Mouse (Mus musculus): ENCODE measurements around the gene Hdgfl3. TPM values are rescaled to one million over a fixed set of nuclear protein-coding genes. Genes with fewer than 3 reads are reported as not detected.

Hdgfl3 gene
- total and polyA plus RNA-seq, 2 experiments = 0.13 to 1.6 TPM

DNA sequence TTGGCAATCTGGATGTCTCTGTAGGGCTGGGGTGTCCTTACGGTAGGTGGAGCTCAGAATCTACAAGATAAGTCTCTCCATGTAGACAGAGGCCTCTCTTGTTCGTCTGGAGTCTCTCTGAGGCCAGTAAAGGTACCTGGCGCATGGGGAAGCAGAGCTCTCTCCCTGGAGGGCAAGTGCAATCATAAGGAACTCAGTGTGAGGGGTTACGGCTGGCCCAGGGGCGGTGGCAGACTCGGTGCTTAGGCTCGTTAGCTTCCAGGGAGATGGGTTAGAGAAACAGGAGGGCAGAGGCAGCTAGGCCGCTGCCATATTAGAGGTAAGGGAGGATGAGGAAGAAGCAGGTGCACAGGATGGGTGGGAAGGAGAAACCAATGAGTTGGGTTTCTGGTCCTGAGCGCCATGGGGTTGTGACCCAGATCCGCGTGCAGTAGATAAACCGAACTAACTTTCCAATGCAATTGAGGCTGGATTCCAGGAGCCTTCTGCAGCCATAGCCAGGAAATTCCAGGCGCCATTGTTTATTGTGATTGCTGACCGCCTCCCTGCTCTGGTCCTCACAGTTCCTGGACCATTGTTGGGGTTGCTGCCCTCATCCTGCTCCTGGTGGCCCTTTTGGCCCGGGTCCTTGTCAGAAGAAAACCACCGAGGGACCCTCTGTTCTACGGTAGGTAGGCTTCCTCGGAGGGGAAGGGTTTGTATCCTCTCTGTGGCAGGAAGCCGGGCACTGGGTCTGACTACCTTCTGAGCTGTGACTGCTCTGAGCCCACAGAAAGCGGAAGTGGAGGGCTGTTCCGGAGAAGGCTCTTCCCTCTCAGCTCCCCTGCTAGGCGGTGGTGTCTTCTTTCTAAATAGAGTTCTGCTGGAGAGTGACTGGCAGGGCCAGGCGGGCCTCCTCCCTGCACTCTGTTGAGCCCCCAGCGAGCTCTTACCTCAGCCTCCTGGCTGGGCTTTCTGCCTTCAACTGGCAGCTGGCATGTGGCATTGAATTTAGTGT lies 71.4 kb downstream of the Hdgfl3 start:
- H3K27ac ChIP-seq (replicated peaks; ENCODE audit: insufficient read depth, low read depth, low read length) = peak overlapping the region; percentile 27
- H3K36me3 ChIP-seq (ENCODE audit: control insufficient read depth, insufficient read depth, low read length) = no peaks in the 10 kb centered on the region
- no peak overlapping the region for H3K4me3 ChIP-seq (ENCODE audit: insufficient read depth, low read depth, low read length)
- WGBS = 68% methylated on average over 24 of the region's 24 CpGs
- H3K79me2 ChIP-seq (ENCODE audit: control insufficient read depth, insufficient read depth, low read length) = no peaks in the 10 kb centered on the region
- no peak for TF ChIP-seq CTCF (IDR thresholded peaks at IDR 0.05; ENCODE audit: low read depth, low read length)
- no peak for TF ChIP-seq POLR2A (IDR thresholded peaks at IDR 0.05; ENCODE audit: extremely low read depth, insufficient read depth, low read length)
- peak; percentile 21 for DNase-seq (ENCODE audit: extremely low read depth, low read depth, low spot score)
- H3K4me1 ChIP-seq (ENCODE audit: control insufficient read depth, insufficient read depth, low read length) = no peaks in the 10 kb centered on the region
- H3K27me3 ChIP-seq (ENCODE audit: control insufficient read depth, insufficient read depth, low read length) = peaks cover 6% of the 10 kb centered on the region; the same call in 1 of the 2 replicates
- H3K9ac ChIP-seq (ENCODE audit: low read depth, low read length) = peak overlapping the region; percentile 29; the same call in 1 of the 2 replicates

DNA sequence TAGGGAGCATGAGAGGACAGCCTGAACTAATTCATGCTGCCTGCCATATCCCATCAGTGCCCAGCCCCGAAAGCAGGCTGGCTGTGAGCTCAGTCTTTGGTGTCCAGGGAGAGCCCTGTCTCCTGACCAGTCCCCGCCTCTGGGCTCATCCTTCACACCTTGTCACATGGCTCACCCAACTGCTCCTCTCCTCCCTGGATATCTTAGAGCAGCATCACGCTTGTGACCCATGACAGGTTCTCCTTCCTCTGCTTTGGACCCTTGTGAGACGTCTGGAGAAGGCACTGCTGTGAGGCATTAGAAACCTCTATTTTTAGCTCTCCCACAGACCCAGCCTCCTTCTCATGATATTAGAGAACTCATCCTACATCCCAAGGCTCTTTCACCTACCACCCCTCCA lies 72.4 kb downstream of the Hdgfl3 start:
- no peak for DNase-seq (ENCODE audit: extremely low read depth, low read depth, low spot score)
- Histone ChIP-seq H3K79me2 (ENCODE audit: control insufficient read depth, insufficient read depth, low read length) (no peaks in the 10 kb centered on the region), H3K36me3 (ENCODE audit: control insufficient read depth, insufficient read depth, low read length) (no peaks in the 10 kb centered on the region), H3K9ac (ENCODE audit: low read depth, low read length) (no peak overlapping the region), H3K27me3 (ENCODE audit: control insufficient read depth, insufficient read depth, low read length) (peaks cover 6% of the 10 kb centered on the region; the same call in 1 of the 2 replicates), H3K4me1 (ENCODE audit: control insufficient read depth, insufficient read depth, low read length) (no peaks in the 10 kb centered on the region), H3K27ac (replicated peaks; ENCODE audit: insufficient read depth, low read depth, low read length) (no peak overlapping the region), H3K4me3 (ENCODE audit: insufficient read depth, low read depth, low read length) (no peak overlapping the region)
- TF ChIP-seq CTCF (IDR thresholded peaks at IDR 0.05; ENCODE audit: low read depth, low read length) (no peak), POLR2A (IDR thresholded peaks at IDR 0.05; ENCODE audit: extremely low read depth, insufficient read depth, low read length) (no peak)
- WGBS = 69% methylated on average over 4 of the region's 4 CpGs

DNA sequence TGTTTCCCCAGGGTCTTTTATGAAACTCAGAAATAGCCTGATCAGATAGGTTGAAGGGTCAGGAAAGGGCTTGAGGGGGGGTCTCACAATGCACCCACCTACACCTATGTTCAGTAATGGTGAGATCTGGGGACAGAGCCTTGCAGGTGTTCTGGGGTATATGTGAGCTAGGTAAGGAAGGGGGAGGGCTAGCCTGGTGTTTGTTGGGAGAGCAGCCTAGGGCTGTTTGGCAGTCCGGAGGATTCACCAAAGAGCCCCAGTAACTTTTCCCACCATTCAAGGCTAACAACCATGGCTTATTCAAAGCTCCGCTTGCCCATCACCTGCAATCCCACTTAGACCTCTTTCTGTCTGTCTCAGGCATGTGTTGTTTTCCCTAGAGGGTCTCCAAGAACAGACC lies 72.8 kb downstream of the Hdgfl3 start:
- DNase-seq (ENCODE audit: extremely low read depth, low read depth, low spot score) = no peak
- 81% methylated on average over 2 of the region's 2 CpGs for WGBS
- Histone ChIP-seq H3K27me3 (ENCODE audit: control insufficient read depth, insufficient read depth, low read length) (peaks cover 6% of the 10 kb centered on the region; the same call in 1 of the 2 replicates), H3K36me3 (ENCODE audit: control insufficient read depth, insufficient read depth, low read length) (no peaks in the 10 kb centered on the region), H3K27ac (replicated peaks; ENCODE audit: insufficient read depth, low read depth, low read length) (no peak overlapping the region), H3K4me3 (ENCODE audit: insufficient read depth, low read depth, low read length) (no peak overlapping the region), H3K9ac (ENCODE audit: low read depth, low read length) (no peak overlapping the region), H3K79me2 (ENCODE audit: control insufficient read depth, insufficient read depth, low read length) (no peaks in the 10 kb centered on the region), H3K4me1 (ENCODE audit: control insufficient read depth, insufficient read depth, low read length) (no peaks in the 10 kb centered on the region)
- TF ChIP-seq POLR2A (IDR thresholded peaks at IDR 0.05; ENCODE audit: extremely low read depth, insufficient read depth, low read length) (no peak), CTCF (IDR thresholded peaks at IDR 0.05; ENCODE audit: low read depth, low read length) (no peak)

DNA sequence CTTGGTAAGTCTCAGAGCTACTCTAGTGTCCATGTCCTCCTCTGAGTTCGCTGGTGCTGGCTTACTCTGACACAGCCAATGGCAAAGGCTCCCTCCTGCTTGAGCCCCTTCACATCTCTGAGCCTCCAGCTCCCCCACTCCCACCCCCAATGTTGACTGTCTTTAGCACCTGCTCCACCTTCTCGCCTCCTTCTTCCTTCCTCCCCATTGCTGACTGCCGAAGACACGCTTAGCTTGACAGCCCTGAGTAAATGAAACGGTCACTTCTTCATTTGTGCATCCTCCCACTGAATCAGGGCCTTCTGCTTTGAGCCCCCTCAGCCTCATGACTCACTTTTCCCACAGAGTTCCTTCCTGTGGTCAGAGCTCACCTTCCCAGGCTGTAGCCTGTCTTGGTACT lies 73.3 kb downstream of the Hdgfl3 start:
- H3K4me1 ChIP-seq (ENCODE audit: control insufficient read depth, insufficient read depth, low read length) = no peaks in the 10 kb centered on the region
- H3K79me2 ChIP-seq (ENCODE audit: control insufficient read depth, insufficient read depth, low read length) = no peaks in the 10 kb centered on the region
- WGBS = 45% methylated on average over 5 of the region's 5 CpGs
- H3K27me3 ChIP-seq (ENCODE audit: control insufficient read depth, insufficient read depth, low read length) = peaks cover 6% of the 10 kb centered on the region; the same call in 1 of the 2 replicates
- TF ChIP-seq CTCF (IDR thresholded peaks at IDR 0.05; ENCODE audit: low read depth, low read length) (no peak), POLR2A (IDR thresholded peaks at IDR 0.05; ENCODE audit: extremely low read depth, insufficient read depth, low read length) (no peak)
- no peak overlapping the region for H3K27ac ChIP-seq (replicated peaks; ENCODE audit: insufficient read depth, low read depth, low read length)
- H3K4me3 ChIP-seq (ENCODE audit: insufficient read depth, low read depth, low read length) = no peak overlapping the region
- H3K9ac ChIP-seq (ENCODE audit: low read depth, low read length) = no peak overlapping the region
- no peak for DNase-seq (ENCODE audit: extremely low read depth, low read depth, low spot score)
- no peaks in the 10 kb centered on the region for H3K36me3 ChIP-seq (ENCODE audit: control insufficient read depth, insufficient read depth, low read length)

DNA sequence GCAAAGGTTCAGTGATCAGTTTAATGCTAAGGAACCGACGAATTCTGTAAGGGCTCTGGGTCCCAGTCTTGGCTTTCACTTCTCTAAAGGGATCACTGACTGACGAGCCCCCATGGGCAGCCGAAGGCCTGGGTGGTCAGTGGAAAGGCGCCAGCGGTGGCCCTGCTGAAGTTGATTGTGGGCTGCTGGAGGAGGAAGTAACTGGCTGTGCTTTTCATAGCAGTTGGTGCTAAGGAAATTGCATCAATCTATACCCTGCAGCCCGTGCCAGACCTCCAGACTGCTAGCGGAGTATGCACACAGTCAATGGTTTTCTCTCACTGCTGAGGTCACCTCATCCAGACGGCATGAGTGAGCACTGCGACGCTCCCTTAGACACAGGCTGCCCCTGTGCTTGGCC lies 74.2 kb downstream of the Hdgfl3 start:
- Histone ChIP-seq H3K4me1 (ENCODE audit: control insufficient read depth, insufficient read depth, low read length) (no peaks in the 10 kb centered on the region), H3K79me2 (ENCODE audit: control insufficient read depth, insufficient read depth, low read length) (no peaks in the 10 kb centered on the region), H3K27ac (replicated peaks; ENCODE audit: insufficient read depth, low read depth, low read length) (peak overlapping the region; percentile 54), H3K4me3 (ENCODE audit: insufficient read depth, low read depth, low read length) (peak overlapping the region; percentile 65; the same call in 1 of the 2 replicates), H3K9ac (ENCODE audit: low read depth, low read length) (no peak overlapping the region; the same call in 1 of the 2 replicates), H3K36me3 (ENCODE audit: control insufficient read depth, insufficient read depth, low read length) (no peaks in the 10 kb centered on the region), H3K27me3 (ENCODE audit: control insufficient read depth, insufficient read depth, low read length) (peaks cover 6% of the 10 kb centered on the region; the same call in 1 of the 2 replicates)
- TF ChIP-seq CTCF (IDR thresholded peaks at IDR 0.05; ENCODE audit: low read depth, low read length) (no peak), POLR2A (IDR thresholded peaks at IDR 0.05; ENCODE audit: extremely low read depth, insufficient read depth, low read length) (no peak)
- WGBS = 44% methylated on average over 11 of the region's 11 CpGs
- peak; percentile 33 for DNase-seq (ENCODE audit: extremely low read depth, low read depth, low spot score)

Data from liver, adult 2 months (tissue).